Mouse (Mus musculus): ENCODE data around the gene Pth2.
"Not testable (repeated sequence)": the region's sequence is repeated elsewhere in the genome, so short reads cannot be mapped to it uniquely, and the experiment has no call there.

Pth2 gene

DNA sequence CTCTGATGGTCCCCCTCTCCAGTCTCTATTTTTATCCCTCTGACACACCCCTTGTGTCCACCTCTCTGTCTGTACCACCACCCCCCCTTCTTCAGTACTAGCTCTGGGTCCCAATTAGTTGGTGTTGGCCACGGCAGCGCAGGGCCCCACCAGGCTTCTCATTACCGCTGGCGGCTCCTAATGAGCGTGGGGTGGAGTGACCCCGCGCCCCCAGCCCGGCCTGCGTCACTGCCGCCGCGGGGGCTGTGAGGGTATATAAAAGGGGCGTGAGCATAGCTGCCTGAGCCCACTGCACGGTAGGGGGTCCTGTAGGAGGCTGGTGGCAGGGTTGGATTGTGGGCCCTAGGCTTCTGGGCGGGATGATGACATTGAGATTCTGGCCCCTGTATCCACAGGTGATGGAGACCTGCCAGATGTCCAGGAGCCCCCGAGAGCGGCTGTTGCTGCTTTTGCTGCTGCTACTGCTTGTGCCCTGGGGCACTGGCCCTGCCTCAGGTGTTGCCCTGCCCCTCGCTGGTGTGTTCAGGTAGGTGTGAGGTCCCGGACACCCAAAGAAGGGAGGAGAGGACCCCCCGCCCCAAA is at the start of gene Pth2:
TSS of gene Pth2 (plus strand) at position 100 of the 582 bp plus-strand sequence.
- no peak for DNase-seq (ENCODE audit: low spot score in 2 of 2)

- no peak for DNase-seq (ENCODE audit: low spot score in 2 of 2)
Observed at GRCm38 (mm10) chr7:45131850-45132249, 48.9 kb upstream of the Pth2 start.

- DNase-seq (ENCODE audit: low spot score in 2 of 2) = no peak
Observed at GRCm38 (mm10) chr7:45133446-45134159, 47.2 kb upstream of the Pth2 start.

- DNase-seq (ENCODE audit: low spot score in 2 of 2) = no peak
Observed at GRCm38 (mm10) chr7:45134544-45135026, 46.2 kb upstream of the Pth2 start.

DNA sequence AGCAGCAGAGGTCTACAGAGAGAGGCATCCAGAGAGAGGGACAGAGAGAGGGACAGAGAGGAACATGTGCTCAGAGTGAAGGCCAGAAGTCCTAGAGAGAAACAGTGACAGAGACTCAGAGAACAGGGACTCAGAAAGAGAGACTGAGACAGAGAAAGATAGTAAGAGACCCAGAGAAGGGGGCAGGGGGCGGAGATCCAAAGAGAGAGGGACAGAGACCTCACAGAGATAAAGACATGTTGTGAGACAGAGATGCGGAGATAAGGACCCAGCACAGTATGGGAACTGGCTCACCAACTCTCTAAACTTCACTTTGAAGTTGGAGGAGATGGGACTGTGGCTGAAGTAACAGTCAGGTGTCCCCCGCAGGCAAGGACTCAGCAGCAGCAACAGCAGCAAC is 45.4 kb upstream of the Pth2 start:
- no peak for DNase-seq (ENCODE audit: low spot score in 2 of 2)

DNA sequence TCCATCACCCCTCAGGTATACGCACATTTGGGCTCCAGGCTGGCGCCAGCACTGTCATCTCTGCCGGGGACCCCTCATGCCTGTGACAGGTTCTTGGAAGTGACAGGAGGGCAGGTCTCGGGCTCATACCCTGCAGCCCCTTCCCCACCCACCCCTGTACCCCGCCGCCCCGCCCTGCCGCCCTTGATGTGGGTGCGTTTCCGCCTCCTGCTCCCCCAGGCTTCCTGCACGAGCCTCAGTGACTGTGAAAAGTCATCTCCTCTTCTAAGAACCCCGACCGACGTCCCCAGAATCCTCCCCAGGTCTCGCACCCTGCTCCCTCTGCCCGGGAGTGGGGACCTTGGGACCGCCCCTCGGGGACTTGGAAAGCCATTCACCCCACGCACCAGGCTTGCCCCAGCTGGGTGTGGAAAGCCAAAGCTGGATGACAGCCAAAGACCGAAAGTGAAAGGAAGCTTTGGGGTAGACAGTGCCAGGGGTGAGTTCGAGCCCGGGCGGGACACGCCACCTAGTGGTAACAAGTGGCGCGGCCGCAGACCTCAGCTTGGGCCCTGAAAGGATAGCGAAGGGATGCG is 44.7 kb upstream of the Pth2 start, which contains the start of the genes Gm45713 and Flt3l:
TSS of gene Gm45713 (minus strand) at position 239 of the 575 bp plus-strand sequence.
TSS of gene Flt3l (minus strand) at position 440 of the 575 bp plus-strand sequence.
- DNase-seq (ENCODE audit: low spot score in 2 of 2) = peak; percentile 78 to 91

GRCm38 (mm10) chr7:45137171-45138006 is 43.4 kb upstream of the Pth2 start:
- DNase-seq (ENCODE audit: low spot score in 2 of 2) = no peak

- DNase-seq (ENCODE audit: low spot score in 2 of 2) = no peak
Observed at GRCm38 (mm10) chr7:45138403-45138802, 42.4 kb upstream of the Pth2 start.

DNA sequence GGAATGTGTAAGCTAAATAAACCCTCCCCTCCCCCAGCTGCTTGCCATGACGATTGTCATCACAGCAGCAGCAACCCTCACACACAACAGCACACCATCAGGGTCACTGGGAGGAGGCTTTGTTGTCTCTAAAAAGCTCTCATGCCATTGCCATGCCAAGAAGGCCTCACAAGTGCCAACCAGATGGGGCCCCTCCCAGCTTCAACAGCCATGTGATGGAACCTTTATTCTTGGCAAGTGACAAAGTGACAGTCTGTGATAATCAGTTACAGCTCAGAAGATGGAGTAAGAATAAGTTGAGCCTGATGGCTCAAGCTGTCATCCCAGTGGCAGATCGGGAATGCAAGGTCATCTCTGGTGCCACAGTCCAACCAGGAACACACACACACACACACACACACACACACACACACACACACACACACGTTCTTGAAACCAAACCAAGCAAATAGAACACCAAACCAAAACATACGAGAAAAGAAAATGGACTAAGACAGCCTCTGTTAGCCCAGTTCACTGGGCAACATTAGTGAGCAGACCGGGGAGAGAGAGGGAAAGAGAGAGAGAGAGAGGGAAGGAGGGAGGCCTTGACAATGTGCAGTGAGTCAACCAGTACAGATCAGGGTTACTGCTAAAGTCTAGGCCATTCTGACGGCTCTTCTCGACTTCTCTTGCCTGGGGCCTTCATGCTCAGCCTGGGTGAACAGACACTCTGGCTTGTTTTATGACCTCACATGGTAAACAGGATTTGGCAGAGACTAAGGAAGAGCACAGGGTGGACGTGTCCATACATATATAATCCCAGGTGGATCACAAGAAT is 40.7 kb upstream of the Pth2 start:
- no peak for DNase-seq (ENCODE audit: low spot score in 2 of 2)

DNA sequence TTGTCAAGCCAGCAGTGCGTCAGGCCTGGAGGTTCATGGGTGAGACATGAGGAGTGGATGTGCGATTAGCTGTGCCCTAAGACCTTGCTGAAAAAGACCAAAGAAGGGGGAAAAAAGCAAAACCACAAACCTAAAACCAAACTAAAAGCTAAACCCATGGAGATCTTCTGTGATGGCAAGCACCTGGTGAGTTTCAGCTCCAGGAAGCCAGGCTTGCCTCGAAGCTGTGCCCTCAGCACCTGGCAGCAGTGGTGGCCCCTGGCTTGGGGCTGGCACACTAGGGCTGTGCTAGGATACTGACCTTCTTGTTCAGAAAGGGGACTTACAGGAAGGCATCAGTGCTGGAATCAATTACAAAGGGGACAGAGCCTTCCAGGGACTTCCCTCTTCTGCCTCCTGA is 39.5 kb upstream of the Pth2 start:
- no peak for DNase-seq (ENCODE audit: low spot score in 2 of 2)

DNA sequence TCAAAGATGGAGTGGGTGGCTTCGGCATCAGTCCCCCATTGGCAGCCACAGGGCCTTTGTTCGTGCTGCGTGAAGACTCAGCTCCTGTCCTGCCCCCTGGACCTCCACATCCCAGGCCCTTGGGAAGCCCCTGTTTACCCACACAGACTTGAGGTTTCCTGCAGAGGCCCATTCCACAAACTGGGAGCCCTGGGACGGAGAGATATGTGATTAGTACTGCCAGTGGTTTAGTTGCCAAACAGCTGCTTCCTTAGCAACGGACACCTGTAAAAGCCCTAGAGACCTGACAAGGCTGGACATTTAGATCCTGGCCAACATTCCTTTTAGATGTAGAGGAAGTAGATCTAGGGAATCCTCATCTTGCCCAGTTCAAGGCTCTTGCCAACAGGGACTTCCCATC is 38.9 kb upstream of the Pth2 start:
- no peak for DNase-seq (ENCODE audit: low spot score in 2 of 2)

DNA sequence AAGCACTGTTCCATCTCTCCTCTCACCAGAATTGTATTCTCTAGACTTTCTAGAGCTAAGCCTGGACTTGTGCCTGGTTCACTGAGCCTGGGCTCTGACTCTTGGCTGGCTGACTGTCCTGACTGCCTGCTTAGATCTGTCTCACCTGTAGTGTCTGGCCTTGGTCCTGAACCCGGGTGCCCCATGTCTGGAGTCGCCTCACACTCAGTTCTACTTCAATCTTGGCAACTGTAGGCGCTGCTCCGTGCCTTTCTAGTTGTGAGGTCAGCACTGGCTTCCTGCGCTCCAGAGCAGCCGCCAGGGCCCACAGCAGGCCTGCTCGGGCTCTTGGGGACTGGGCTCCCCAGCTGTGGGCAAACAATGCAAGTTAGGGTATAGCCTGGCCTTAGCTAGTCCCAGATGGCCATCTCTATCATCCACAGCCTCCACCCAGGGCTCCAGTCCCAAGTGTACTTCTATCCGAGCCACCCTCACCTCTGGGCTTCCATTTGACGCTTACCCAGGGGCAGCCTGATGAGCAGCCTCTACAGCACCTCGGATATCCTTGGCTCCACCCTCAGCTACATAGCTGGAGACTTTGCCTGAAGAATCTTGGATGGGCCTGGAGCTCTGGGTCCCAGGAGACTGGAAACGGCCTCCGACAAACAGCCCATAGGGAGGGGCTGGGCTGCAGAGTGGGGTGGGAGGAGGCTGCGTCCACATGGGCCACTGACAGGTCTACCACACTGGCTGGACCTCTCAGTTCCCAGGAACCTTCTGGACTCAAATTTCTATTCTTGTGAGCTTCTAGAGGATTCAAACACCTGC is 36.2 kb upstream of the Pth2 start:
- DNase-seq (ENCODE audit: low spot score in 2 of 2) = no peak

DNA sequence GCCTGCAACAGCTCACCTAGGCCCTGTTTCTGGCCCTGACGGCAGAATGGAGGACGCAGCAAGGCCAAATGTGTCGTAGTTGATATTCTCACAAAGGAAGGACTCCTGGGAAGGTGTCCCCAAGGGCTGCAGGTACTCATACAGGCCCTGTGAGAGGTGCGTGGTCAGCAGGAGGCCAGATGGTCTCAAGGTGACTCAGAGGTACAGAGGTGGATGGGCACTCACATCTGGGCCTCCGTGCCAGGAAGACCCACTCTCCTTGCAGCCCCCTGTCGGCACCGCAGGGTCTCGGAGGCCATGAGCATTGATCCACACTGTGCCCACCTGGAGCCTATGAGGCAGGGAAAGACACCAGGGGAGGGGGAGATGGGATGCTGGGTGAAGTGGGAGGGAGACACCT is 35.3 kb upstream of the Pth2 start:
- DNase-seq (ENCODE audit: low spot score in 2 of 2) = no peak

DNA sequence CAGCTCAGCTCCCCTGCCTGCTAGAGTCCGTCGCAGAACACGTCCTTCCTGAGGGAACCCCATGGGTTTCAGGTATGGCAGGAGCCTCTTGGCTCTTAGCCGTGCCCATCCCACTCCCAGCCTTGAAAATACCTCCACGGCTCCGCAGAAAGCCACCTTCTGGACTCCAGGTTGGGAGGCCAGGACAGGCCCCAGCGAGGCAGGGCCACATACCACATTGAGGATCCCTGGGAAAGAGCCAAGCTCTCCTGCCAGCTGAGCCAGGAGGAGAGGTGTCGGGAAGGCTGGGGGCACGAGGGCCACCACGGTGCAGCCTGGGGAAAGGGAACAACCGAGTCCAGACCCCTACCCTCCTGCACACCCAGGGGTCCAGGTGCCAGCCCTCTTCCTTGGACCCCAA is 33.5 kb upstream of the Pth2 start:
- no peak for DNase-seq (ENCODE audit: low spot score in 2 of 2)

DNA sequence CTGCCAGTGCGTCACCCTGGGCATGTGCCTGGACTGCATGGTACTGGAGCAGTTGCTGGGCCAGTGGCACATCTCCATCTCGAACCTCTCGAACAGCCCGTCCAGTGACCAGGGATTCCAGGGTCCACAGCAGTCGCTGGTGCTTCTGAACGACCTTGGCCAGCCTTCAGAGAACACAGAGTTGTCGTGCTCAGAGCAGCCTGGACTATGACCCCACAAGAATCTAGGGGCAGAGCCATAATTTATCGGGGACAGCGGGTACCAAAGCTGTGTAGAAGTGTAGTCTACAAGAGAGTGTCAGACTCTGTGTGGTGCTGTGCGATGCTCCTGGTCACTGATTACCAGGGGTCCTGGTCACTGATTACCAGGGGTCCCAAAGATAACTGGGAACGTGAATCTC is 32.9 kb upstream of the Pth2 start:
- no peak for DNase-seq (ENCODE audit: low spot score in 2 of 2)

- no peak for DNase-seq (ENCODE audit: low spot score in 2 of 2)
Observed at GRCm38 (mm10) chr7:45148534-45149098, 32.2 kb upstream of the Pth2 start.

GRCm38 (mm10) chr7:45149545-45149944 is 31.2 kb upstream of the Pth2 start:
- DNase-seq (ENCODE audit: low spot score in 2 of 2) = no peak

GRCm38 (mm10) chr7:45150321-45150720 is 30.5 kb upstream of the Pth2 start:
- DNase-seq (ENCODE audit: low spot score in 2 of 2) = no peak

GRCm38 (mm10) chr7:45151303-45151702 is 29.5 kb upstream of the Pth2 start:
- DNase-seq (ENCODE audit: low spot score in 2 of 2) = no peak

DNA sequence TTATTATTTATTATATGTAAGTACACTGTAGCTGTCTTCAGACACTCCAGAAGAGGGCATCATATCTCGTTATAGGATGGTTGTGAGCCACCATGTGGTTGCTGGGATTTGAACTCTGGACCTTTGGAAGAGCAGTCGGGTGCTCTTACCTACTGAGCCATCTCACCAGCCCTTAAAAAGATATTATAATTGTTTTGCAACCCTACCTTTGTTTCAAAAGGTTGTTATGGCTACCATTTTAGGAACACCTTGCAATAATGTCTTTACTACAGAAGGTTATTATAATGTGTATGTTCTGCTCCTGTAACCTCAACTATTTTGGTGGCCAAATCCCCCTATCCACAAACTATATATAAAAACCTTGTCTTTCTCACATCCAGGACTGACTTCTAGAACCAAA is 27.7 kb upstream of the Pth2 start:
- not testable (repeated sequence) for DNase-seq (ENCODE audit: low spot score in 2 of 2)

Data from cerebellum, postnatal 4 days (tissue).